Mouse (Mus musculus) CH12F3 (cell line): ENCODE measurements around the gene Ankra2.

Source experiments
- in situ Hi-C: fragments of 300-500 bp; cut with MboI; formaldehyde crosslinking; loops from 2 replicates; pipeline ENCODE4 v1.14.3; 2020; ENCODE audit warnings: low sequenced_read_pairs

Ankra2 gene

GRCm38 (mm10) chr13:98290719-98291118 is 27.8 kb downstream of the Ankra2 start:
- in situ Hi-C loops = no loop called here

- in situ Hi-C loops = no loop called here
Observed at GRCm38 (mm10) chr13:98291712-98292111, 28.8 kb downstream of the Ankra2 start.

- in situ Hi-C loops = no loop called here
Observed at GRCm38 (mm10) chr13:98296072-98296471, 33.2 kb downstream of the Ankra2 start.

GRCm38 (mm10) chr13:98297883-98298482 is 35.1 kb downstream of the Ankra2 start:
- in situ Hi-C loops = no loop called here

- in situ Hi-C loops = no loop called here
Observed at GRCm38 (mm10) chr13:98298833-98299758, 36.2 kb downstream of the Ankra2 start.

- in situ Hi-C loops = no loop called here
Observed at GRCm38 (mm10) chr13:98305257-98305656, 42.4 kb downstream of the Ankra2 start.

GRCm38 (mm10) chr13:98306393-98306792 is 43.5 kb downstream of the Ankra2 start:
- in situ Hi-C loops = no loop called here

- in situ Hi-C loops = no loop called here
Observed at GRCm38 (mm10) chr13:98306852-98307475, 44.1 kb downstream of the Ankra2 start.

- in situ Hi-C loops = no loop called here
Observed at GRCm38 (mm10) chr13:98308004-98308403, 45.1 kb downstream of the Ankra2 start.

- in situ Hi-C loops = no loop called here
Observed at GRCm38 (mm10) chr13:98308724-98309123, 45.9 kb downstream of the Ankra2 start.

- in situ Hi-C loops = no loop called here
Observed at GRCm38 (mm10) chr13:98311597-98311996, 48.7 kb downstream of the Ankra2 start.

GRCm38 (mm10) chr13:98313631-98314030 is 50.8 kb downstream of the Ankra2 start:
- in situ Hi-C loops = no loop called here

- in situ Hi-C loops = no loop called here
Observed at GRCm38 (mm10) chr13:98315124-98315523, 52.2 kb downstream of the Ankra2 start.

GRCm38 (mm10) chr13:98316140-98316479 is 53.2 kb downstream of the Ankra2 start:
- in situ Hi-C loops = no loop called here

GRCm38 (mm10) chr13:98316480-98317245 is 53.8 kb downstream of the Ankra2 start, which contains the start of gene Btf3:
Gene Btf3, minus strand, starts transcription at chr13:98317006.
- in situ Hi-C loops = no loop called here

GRCm38 (mm10) chr13:98317246-98317677 is 54.4 kb downstream of the Ankra2 start:
- in situ Hi-C loops = no loop called here

- in situ Hi-C loops = no loop called here
Observed at GRCm38 (mm10) chr13:98317911-98318310, 55.0 kb downstream of the Ankra2 start.
